Mouse (Mus musculus): ENCODE data around the gene Pes1. TPM values are rescaled to one million over a fixed set of nuclear protein-coding genes. Genes with fewer than 3 reads are reported as not detected.
A peak's percentile ranks its signal among the peaks of the same experiment; 100 is the strongest.

The Pes1 gene
- polyA plus RNA-seq, 2 experiments = 34.2 to 35.4 TPM

GRCm38 (mm10) chr11:4027561-4028334 lies 64.0 kb downstream of the Pes1 start:
- Histone ChIP-seq H3K27ac (no peak overlapping the region), H3K36me3 (replicated peaks; ENCODE audit: control insufficient read depth, insufficient read depth, low read depth) (no peaks in the 10 kb centered on the region), H3K4me3 (ENCODE audit: insufficient read depth in 1 of 2, low read depth in 2 of 2, low read length in 2 of 2) (no peak overlapping the region), H3K27me3 (ENCODE audit: control insufficient read depth, insufficient read depth, low read length) (no peaks in the 10 kb centered on the region), H3K9ac (replicated peaks) (no peak overlapping the region), H3K9me3 (ENCODE audit: control insufficient read depth, low read length) (no peaks in the 10 kb centered on the region), H3K4me1 (replicated peaks; ENCODE audit: control insufficient read depth in 2 of 2, insufficient read depth in 2 of 2, low read length in 1 of 2) (peaks cover 0 to 2% of the 10 kb centered on the region in 2 experiments; a peak in 1 of 4 replicates), H3K4me2 (ENCODE audit: low read depth) (no peak overlapping the region)
- 55% methylated on average over 9 of the region's 9 CpGs for WGBS (ENCODE audit: insufficient replicate concordance)
- TF ChIP-seq EP300 (IDR thresholded peaks at IDR 0.05; ENCODE audit: low read depth) (no peak), CTCF (IDR thresholded peaks at IDR 0.05; ENCODE audit: low read depth) (no peak)
- no peak for ATAC-seq (ENCODE audit: insufficient read depth)
- no peak for DNase-seq (ENCODE audit: low read depth in 3 of 3, low spot score in 3 of 3)

GRCm38 (mm10) chr11:4029343-4029742 lies 65.6 kb downstream of the Pes1 start:
- Histone ChIP-seq H3K4me1 (replicated peaks; ENCODE audit: control insufficient read depth in 2 of 2, insufficient read depth in 2 of 2, low read length in 1 of 2) (no peaks in the 10 kb centered on the region; a peak in 1 of 4 replicates), H3K9me3 (ENCODE audit: control insufficient read depth, low read length) (no peaks in the 10 kb centered on the region), H3K36me3 (replicated peaks; ENCODE audit: control insufficient read depth, insufficient read depth, low read depth) (no peaks in the 10 kb centered on the region), H3K4me2 (ENCODE audit: low read depth) (no peak overlapping the region), H3K27me3 (ENCODE audit: control insufficient read depth, insufficient read depth, low read length) (no peaks in the 10 kb centered on the region), H3K27ac (no peak overlapping the region), H3K9ac (replicated peaks) (no peak overlapping the region), H3K4me3 (ENCODE audit: insufficient read depth in 1 of 2, low read depth in 2 of 2, low read length in 2 of 2) (no peak overlapping the region)
- DNase-seq (ENCODE audit: low read depth in 3 of 3, low spot score in 3 of 3) (no peak), ATAC-seq (ENCODE audit: insufficient read depth) (no peak)
- WGBS (ENCODE audit: insufficient replicate concordance) = 60% methylated on average over 4 of the region's 4 CpGs
- TF ChIP-seq EP300 (IDR thresholded peaks at IDR 0.05; ENCODE audit: low read depth) = no peak
- TF ChIP-seq CTCF (IDR thresholded peaks at IDR 0.05; ENCODE audit: low read depth) = peak; percentile 22; the same call in 1 of the 2 replicates

Other genes with a start within 250 kb of the Pes1 start
- 0.03 and 0.40 TPM in 2 replicates for gene Osbp2, start 100.1 kb upstream of the Pes1 start, polyA plus RNA-seq (2012; rRNA removed)
- 0.05 and 0.18 TPM in 2 replicates for gene Osbp2, start 100.1 kb upstream of the Pes1 start, polyA plus RNA-seq (2014; fragmentation: Nextera tagmentation; extraction: Ambion mirVana)
- 0.02 and 0.06 TPM in 2 replicates for gene 4921536K21Rik, start 68.9 kb upstream of the Pes1 start, polyA plus RNA-seq (2012; rRNA removed)
- gene 4921536K21Rik, start 68.9 kb upstream of the Pes1 start, polyA plus RNA-seq (2014; fragmentation: Nextera tagmentation; extraction: Ambion mirVana) = not detected in 2 replicates
- 0.15 and 0.16 TPM in 2 replicates for gene Dusp18, start 68.7 kb upstream of the Pes1 start, polyA plus RNA-seq (2012; rRNA removed)
- gene Dusp18, start 68.7 kb upstream of the Pes1 start, polyA plus RNA-seq (2014; fragmentation: Nextera tagmentation; extraction: Ambion mirVana) = 0.20 and 0.27 TPM in 2 replicates
- gene Slc35e4, start 49.3 kb upstream of the Pes1 start, polyA plus RNA-seq (2012; rRNA removed) = 0.22 and 0.31 TPM in 2 replicates
- 0.33 and 0.37 TPM in 2 replicates for gene Slc35e4, start 49.3 kb upstream of the Pes1 start, polyA plus RNA-seq (2014; fragmentation: Nextera tagmentation; extraction: Ambion mirVana)
- gene Tcn2, start 31.8 kb upstream of the Pes1 start, polyA plus RNA-seq (2012; rRNA removed) = 14.6 and 16.7 TPM in 2 replicates
- 16.3 and 17.5 TPM in 2 replicates for gene Tcn2, start 31.8 kb upstream of the Pes1 start, polyA plus RNA-seq (2014; fragmentation: Nextera tagmentation; extraction: Ambion mirVana)
- gene 4930556J24Rik, start 12.8 kb downstream of the Pes1 start, polyA plus RNA-seq (2012; rRNA removed) = not detected in 2 replicates
- not detected in 2 replicates for gene 4930556J24Rik, start 12.8 kb downstream of the Pes1 start, polyA plus RNA-seq (2014; fragmentation: Nextera tagmentation; extraction: Ambion mirVana)
- 0.87 and 1.5 TPM in 2 replicates for gene Gal3st1, start 19.7 kb downstream of the Pes1 start, polyA plus RNA-seq (2012; rRNA removed)
- 0.65 and 1.00 TPM in 2 replicates for gene Gal3st1, start 19.7 kb downstream of the Pes1 start, polyA plus RNA-seq (2014; fragmentation: Nextera tagmentation; extraction: Ambion mirVana)
- gene Sec14l4, start 67.5 kb downstream of the Pes1 start, polyA plus RNA-seq (2012; rRNA removed) = 0.93 and 1.1 TPM in 2 replicates
- gene Sec14l4, start 67.5 kb downstream of the Pes1 start, polyA plus RNA-seq (2014; fragmentation: Nextera tagmentation; extraction: Ambion mirVana) = 1.6 and 2.1 TPM in 2 replicates
- gene Sec14l3, start 100.9 kb downstream of the Pes1 start, polyA plus RNA-seq (2012; rRNA removed) = not detected in 2 replicates
- gene Sec14l3, start 100.9 kb downstream of the Pes1 start, polyA plus RNA-seq (2014; fragmentation: Nextera tagmentation; extraction: Ambion mirVana) = not detected in 2 replicates
- 13.3 and 16.7 TPM in 2 replicates for gene Mtfp1, start 131.5 kb downstream of the Pes1 start, polyA plus RNA-seq (2012; rRNA removed)
- 20.6 and 22.5 TPM in 2 replicates for gene Mtfp1, start 131.5 kb downstream of the Pes1 start, polyA plus RNA-seq (2014; fragmentation: Nextera tagmentation; extraction: Ambion mirVana)
- 6.9 and 9.5 TPM in 2 replicates for gene Sec14l2, start 159.4 kb downstream of the Pes1 start, polyA plus RNA-seq (2012; rRNA removed)
- gene Sec14l2, start 159.4 kb downstream of the Pes1 start, polyA plus RNA-seq (2014; fragmentation: Nextera tagmentation; extraction: Ambion mirVana) = 4.5 and 6.0 TPM in 2 replicates
- 4.8 and 5.1 TPM in 2 replicates for gene Rnf215, start 171.2 kb downstream of the Pes1 start, polyA plus RNA-seq (2012; rRNA removed)
- 4.3 and 6.2 TPM in 2 replicates for gene Rnf215, start 171.2 kb downstream of the Pes1 start, polyA plus RNA-seq (2014; fragmentation: Nextera tagmentation; extraction: Ambion mirVana)
- gene Ccdc157, start 196.3 kb downstream of the Pes1 start, polyA plus RNA-seq (2012; rRNA removed) = 0.88 and 0.97 TPM in 2 replicates
- gene Ccdc157, start 196.3 kb downstream of the Pes1 start, polyA plus RNA-seq (2014; fragmentation: Nextera tagmentation; extraction: Ambion mirVana) = 0.32 and 0.47 TPM in 2 replicates
- gene Sf3a1, start 196.4 kb downstream of the Pes1 start, polyA plus RNA-seq (2012; rRNA removed) = 16.4 and 18.6 TPM in 2 replicates
- gene Sf3a1, start 196.4 kb downstream of the Pes1 start, polyA plus RNA-seq (2014; fragmentation: Nextera tagmentation; extraction: Ambion mirVana) = 23.5 and 24.2 TPM in 2 replicates
- gene Tbc1d10a, start 222.8 kb downstream of the Pes1 start, polyA plus RNA-seq (2012; rRNA removed) = 5.3 and 6.2 TPM in 2 replicates
- gene Tbc1d10a, start 222.8 kb downstream of the Pes1 start, polyA plus RNA-seq (2014; fragmentation: Nextera tagmentation; extraction: Ambion mirVana) = 2.6 and 3.4 TPM in 2 replicates

Data from liver, embryonic 14.5 days (tissue).